Comparison of ENCODE assay signal across 18 mouse cellular contexts in genomic region chr11:84611625-84611879, GRCm38 (mm10).
DNase-seq lines count a peak whose midpoint lies in the region; ATAC-seq and TF ChIP-seq lines count a peak whose summit lies in the region.
"Had no signal": no experiment of that assay in that cellular context is flagged by ENCODE, and none has a peak within 500 bp of the region (broad histone marks: within the 10 kb centered on the region; RNA-seq: fewer than 3 reads in every experiment).

No protein-coding gene starts in this region.

- no peaks in the 10 kb centered on the region for H3K9me3 ChIP-seq in kidney, postnatal 0 days (replicated peaks; ENCODE audit: low read length)
- H3K9me3 ChIP-seq: embryonic facial prominence, embryonic 15.5 days; hindbrain, embryonic 15.5 days had no signal

- no peak for TF ChIP-seq POLR2A in cerebellum, adult 2 months (IDR thresholded peaks at IDR 0.05; ENCODE audit: borderline replicate concordance, insufficient read depth, low read length)
- TF ChIP-seq POLR2A in small intestine, adult 2 months (IDR thresholded peaks at IDR 0.05; ENCODE audit: low read depth, low read length) = no peak

- H3K4me2 ChIP-seq in kidney, postnatal 0 days (ENCODE audit: low read length) = no peak overlapping the region
- H3K4me2 ChIP-seq: embryonic facial prominence, embryonic 15.5 days; hindbrain, embryonic 15.5 days; midbrain, embryonic 11.5 days had no signal

- peak in 1 of 2 experiments; percentile 19 for DNase-seq in cerebellum, adult 2 months
- DNase-seq in cerebellum, adult 11-12 months = no peak
- peak; percentile 81 for DNase-seq in kidney, postnatal 0 days (ENCODE audit: low spot score)
- no peak for DNase-seq in kidney, adult 18-20 months
- peak; percentile 40 for DNase-seq in thymus, postnatal 0 days (ENCODE audit: low spot score)
- no peak for DNase-seq in thymus, adult 18-20 months
- DNase-seq in left cerebral cortex, adult 11 months (ENCODE audit: low spot score) = no peak
- DNase-seq: adrenal gland, adult 2 months; gastrocnemius, postnatal 25 days; heart, postnatal 10 days; layer of hippocampus, postnatal 36 days; lung, postnatal 4 days; right cerebral cortex, postnatal 14 days had no signal

- no peak overlapping the region for H3K27ac ChIP-seq in cerebellum, adult 2 months (ENCODE audit: insufficient read depth, low read length)
- no peak overlapping the region for H3K27ac ChIP-seq in kidney, postnatal 0 days
- H3K27ac ChIP-seq in small intestine, adult 2 months (ENCODE audit: insufficient read depth, low read depth, low read length) = no peak overlapping the region
- H3K27ac ChIP-seq: embryonic facial prominence, embryonic 15.5 days; hindbrain, embryonic 15.5 days had no signal

- H3K36me3 ChIP-seq in kidney, postnatal 0 days (ENCODE audit: insufficient read depth, low read length) = no peaks in the 10 kb centered on the region
- no peaks in the 10 kb centered on the region for H3K36me3 ChIP-seq in small intestine, adult 2 months (ENCODE audit: control insufficient read depth, insufficient read depth, low read length)
- H3K36me3 ChIP-seq: embryonic facial prominence, embryonic 15.5 days; hindbrain, embryonic 15.5 days had no signal

- H3K4me1 ChIP-seq in cerebellum, adult 2 months (ENCODE audit: control insufficient read depth, insufficient read depth, low read length) = no peaks in the 10 kb centered on the region
- H3K4me1 ChIP-seq in kidney, postnatal 0 days (replicated peaks; ENCODE audit: insufficient read depth, low read length) = no peaks in the 10 kb centered on the region
- H3K4me1 ChIP-seq in small intestine, adult 2 months (ENCODE audit: control insufficient read depth, insufficient read depth, insufficient read length, low read length) = no peaks in the 10 kb centered on the region
- H3K4me1 ChIP-seq: embryonic facial prominence, embryonic 15.5 days had no signal

- no peak for ATAC-seq in kidney, postnatal 0 days (replicated peaks; ENCODE audit: low FRiP score, low read depth)

- H3K9ac ChIP-seq in kidney, postnatal 0 days (ENCODE audit: low read depth, low read length) = no peak overlapping the region
- H3K9ac ChIP-seq: embryonic facial prominence, embryonic 15.5 days; hindbrain, embryonic 15.5 days had no signal

- whole genome bisulfite sequencing in cerebellum, adult 2 months = 27% methylated on average over 4 of the region's 4 CpGs
- 7% methylated on average over 4 of the region's 4 CpGs for WGBS in kidney, postnatal 0 days
- WGBS in small intestine, adult 2 months = 26% methylated on average over 4 of the region's 4 CpGs

- no peaks in the 10 kb centered on the region for H3K27me3 ChIP-seq in cerebellum, adult 2 months (ENCODE audit: control insufficient read depth, insufficient read depth, low read length)
- H3K27me3 ChIP-seq in kidney, postnatal 0 days (ENCODE audit: insufficient read depth, low read length) = no peaks in the 10 kb centered on the region
- no peaks in the 10 kb centered on the region for H3K27me3 ChIP-seq in small intestine, adult 2 months (ENCODE audit: control insufficient read depth, insufficient read depth, low read length)

- peak; percentile 25; the same call in 1 of the 2 replicates for TF ChIP-seq CTCF in cerebellum, adult 2 months (IDR thresholded peaks at IDR 0.05; ENCODE audit: borderline replicate concordance, insufficient read depth, low read depth, low read length)
- TF ChIP-seq CTCF in kidney, postnatal 0 days (IDR thresholded peaks at IDR 0.05; ENCODE audit: low read depth) = peak; percentile 40; the same call in 1 of the 2 replicates
- TF ChIP-seq CTCF in small intestine, adult 2 months (IDR thresholded peaks at IDR 0.05; ENCODE audit: extremely low read depth, insufficient read length, insufficient replicate concordance, low read depth, low read length) = peak; percentile 17; the same call in 1 of the 2 replicates

- no peak overlapping the region for H3K4me3 ChIP-seq in cerebellum, adult 2 months (replicated peaks; ENCODE audit: insufficient read depth, low read depth, low read length)
- no peak overlapping the region for H3K4me3 ChIP-seq in kidney, postnatal 0 days (replicated peaks; ENCODE audit: low read depth, low read length)
- no peak overlapping the region for H3K4me3 ChIP-seq in small intestine, adult 2 months (ENCODE audit: low read depth, low read length)
- H3K4me3 ChIP-seq: embryonic facial prominence, embryonic 15.5 days; hindbrain, embryonic 15.5 days; myocyte had no signal

Comparison
In these comparisons a context has a peak if more than half of its experiments do, and no peak if none do; other contexts are left out.
1. DNase-seq: peak in kidney, postnatal 0 days (single experiment) and thymus, postnatal 0 days (single experiment); none in cerebellum, adult 11-12 months (single experiment), kidney, adult 18-20 months (single experiment), thymus, adult 18-20 months (0 of 2) and left cerebral cortex, adult 11 months (single experiment).
2. Peak in every context shown above with its lines, with median percentiles within 50 percentile points of each other: CTCF ChIP-seq.